Mouse (Mus musculus) cerebellum, adult (tissue): ENCODE data around the gene Umad1.
A peak's percentile ranks its signal among the peaks of the same experiment; 100 is the strongest.

Experiments
- ATAC-seq: cut with Nextera tagmentation; 2 replicates; pipeline ENCODE4 v1.9.2; 2017; ENCODE audit warnings: mild to moderate bottlenecking, moderate library complexity, mixed read lengths; ENCODE audit not compliant: insufficient number of reproducible peaks, low FRiP score, low TSS enrichment

Gene Umad1

GRCm38 (mm10) chr6:8409865-8410264 lies 150.8 kb downstream of the Umad1 start:
- ATAC-seq, result no peak

GRCm38 (mm10) chr6:8412845-8413598 lies 153.9 kb downstream of the Umad1 start:
- ATAC-seq, result peak; percentile 92

GRCm38 (mm10) chr6:8414020-8414419 lies 154.9 kb downstream of the Umad1 start:
- ATAC-seq, result peak; percentile 75

GRCm38 (mm10) chr6:8415823-8416222 lies 156.7 kb downstream of the Umad1 start:
- ATAC-seq, result no peak

- no peak for ATAC-seq
These were observed 157.9 kb downstream of the Umad1 start for GRCm38 (mm10) chr6:8416802-8417569.

GRCm38 (mm10) chr6:8419485-8420186 lies 160.5 kb downstream of the Umad1 start:
- ATAC-seq, result no peak

- no peak for ATAC-seq
These were observed 161.1 kb downstream of the Umad1 start for GRCm38 (mm10) chr6:8420187-8420503.

- ATAC-seq, result no peak
These were observed 162.3 kb downstream of the Umad1 start for GRCm38 (mm10) chr6:8421421-8421820.

- peak; percentile 46; the same call in 1 of the 2 replicates for ATAC-seq
These were observed 163.0 kb downstream of the Umad1 start for GRCm38 (mm10) chr6:8421959-8422581.

GRCm38 (mm10) chr6:8423142-8423541 lies 164.1 kb downstream of the Umad1 start:
- no peak for ATAC-seq

- no peak for ATAC-seq
These were observed 168.6 kb downstream of the Umad1 start for GRCm38 (mm10) chr6:8427692-8428091.

- ATAC-seq, result no peak
These were observed 171.6 kb downstream of the Umad1 start for GRCm38 (mm10) chr6:8430610-8431234.

GRCm38 (mm10) chr6:8433179-8433578 lies 174.1 kb downstream of the Umad1 start:
- no peak for ATAC-seq

- no peak for ATAC-seq
These were observed 178.8 kb downstream of the Umad1 start for GRCm38 (mm10) chr6:8437937-8438336.

- no peak for ATAC-seq
These were observed 182.7 kb downstream of the Umad1 start for GRCm38 (mm10) chr6:8441814-8442213.

- no peak for ATAC-seq
These were observed 187.7 kb downstream of the Umad1 start for GRCm38 (mm10) chr6:8446786-8447185.

GRCm38 (mm10) chr6:8455599-8455998 lies 196.5 kb downstream of the Umad1 start:
- ATAC-seq, result no peak

- ATAC-seq, result no peak
These were observed 199.5 kb downstream of the Umad1 start for GRCm38 (mm10) chr6:8458596-8458995.

- no peak for ATAC-seq
These were observed 203.4 kb downstream of the Umad1 start for GRCm38 (mm10) chr6:8462447-8462846.

GRCm38 (mm10) chr6:8465388-8465787 lies 206.3 kb downstream of the Umad1 start:
- ATAC-seq, result no peak
